Mouse (Mus musculus): ENCODE data around the gene Mtrf1l. TPM values are rescaled to one million over a fixed set of nuclear protein-coding genes. Genes with fewer than 3 reads are reported as not detected.

Gene Mtrf1l
- polyA plus RNA-seq, 1 experiment from 2014 or later, result 11.6 TPM

GRCm38 (mm10) chr10:5806416-5806815, 17.3 kb downstream of the Mtrf1l start:
- Histone ChIP-seq H3K9ac (peak overlapping the region; percentile 59), H3K27me3 (ENCODE audit: control insufficient read depth, insufficient read depth, low read length) (no peaks in the 10 kb centered on the region), H3K36me3 (replicated peaks; ENCODE audit: control insufficient read depth, insufficient read depth) (peaks cover 10% of the 10 kb centered on the region), H3K4me3 (replicated peaks; ENCODE audit: low read length) (peak overlapping the region; percentile 69), H3K27ac (peak overlapping the region; percentile 84), H3K4me2 (replicated peaks) (peak overlapping the region; percentile 83), H3K4me1 (replicated peaks; ENCODE audit: control insufficient read depth, insufficient read depth, low read length) (peaks cover 18% of the 10 kb centered on the region), H3K9me3 (ENCODE audit: control insufficient read depth, low read length) (no peaks in the 10 kb centered on the region)
- WGBS, result 22% methylated on average over 8 of the region's 8 CpGs
- ATAC-seq (ENCODE audit: low FRiP score) (no peak), DNase-seq (ENCODE audit: low spot score) (no peak)

GRCm38 (mm10) chr10:5805731-5806307, 17.9 kb downstream of the Mtrf1l start:
- ATAC-seq (ENCODE audit: low FRiP score) (peak; percentile 96), DNase-seq (ENCODE audit: low spot score) (peak; percentile 96)
- peak overlapping the region; percentile 84 for H3K27ac ChIP-seq
- H3K36me3 ChIP-seq (replicated peaks; ENCODE audit: control insufficient read depth, insufficient read depth), result peaks cover 10% of the 10 kb centered on the region
- H3K4me2 ChIP-seq (replicated peaks), result peak overlapping the region; percentile 83
- peaks cover 18% of the 10 kb centered on the region for H3K4me1 ChIP-seq (replicated peaks; ENCODE audit: control insufficient read depth, insufficient read depth, low read length)
- peak overlapping the region; percentile 69 for H3K4me3 ChIP-seq (replicated peaks; ENCODE audit: low read length)
- H3K9ac ChIP-seq, result peak overlapping the region; percentile 59
- under 1% methylated on average over 43 of the region's 43 CpGs for WGBS
- H3K9me3 ChIP-seq (ENCODE audit: control insufficient read depth, low read length), result no peaks in the 10 kb centered on the region
- no peaks in the 10 kb centered on the region for H3K27me3 ChIP-seq (ENCODE audit: control insufficient read depth, insufficient read depth, low read length)

GRCm38 (mm10) chr10:5805243-5805730, 18.4 kb downstream of the Mtrf1l start, which contains the start of gene Fbxo5:
Fbxo5 (minus strand) TSS chr10:5805600.
- under 1% methylated on average over 42 of the region's 42 CpGs for WGBS
- DNase-seq (ENCODE audit: low spot score), result peak; percentile 97
- H3K27ac ChIP-seq, result peak within 1 kb of the TSS; percentile 84
- H3K9me3 ChIP-seq (ENCODE audit: control insufficient read depth, low read length), result no peaks in the 10 kb centered on the region
- peaks cover 18% of the 10 kb centered on the region for H3K4me1 ChIP-seq (replicated peaks; ENCODE audit: control insufficient read depth, insufficient read depth, low read length)
- H3K27me3 ChIP-seq (ENCODE audit: control insufficient read depth, insufficient read depth, low read length), result no peaks in the 10 kb centered on the region
- H3K9ac ChIP-seq, result peak within 1 kb of the TSS; percentile 59
- H3K36me3 ChIP-seq (replicated peaks; ENCODE audit: control insufficient read depth, insufficient read depth), result peaks cover 12% of the 10 kb centered on the region
- peak; percentile 98 for ATAC-seq (ENCODE audit: low FRiP score)
- peak within 1 kb of the TSS; percentile 83 for H3K4me2 ChIP-seq (replicated peaks)
- H3K4me3 ChIP-seq (replicated peaks; ENCODE audit: low read length), result peak within 1 kb of the TSS; percentile 69

- H3K9ac ChIP-seq, result peak overlapping the region; percentile 51
- no peaks in the 10 kb centered on the region for H3K9me3 ChIP-seq (ENCODE audit: control insufficient read depth, low read length)
- ATAC-seq (ENCODE audit: low FRiP score) (peak; percentile 10; the same call in 1 of the 2 replicates), DNase-seq (ENCODE audit: low spot score) (no peak)
- peak overlapping the region; percentile 83 for H3K4me2 ChIP-seq (replicated peaks)
- peak overlapping the region; percentile 69 for H3K4me3 ChIP-seq (replicated peaks; ENCODE audit: low read length)
- 0% methylated on average over 20 of the region's 24 CpGs for WGBS
- H3K36me3 ChIP-seq (replicated peaks; ENCODE audit: control insufficient read depth, insufficient read depth), result peaks cover 18% of the 10 kb centered on the region
- H3K27me3 ChIP-seq (ENCODE audit: control insufficient read depth, insufficient read depth, low read length), result no peaks in the 10 kb centered on the region
- no peak overlapping the region for H3K27ac ChIP-seq
- H3K4me1 ChIP-seq (replicated peaks; ENCODE audit: control insufficient read depth, insufficient read depth, low read length), result peaks cover 18% of the 10 kb centered on the region
Measured at GRCm38 (mm10) chr10:5804691-5805156, 19.0 kb downstream of the Mtrf1l start.

GRCm38 (mm10) chr10:5803739-5804138, 20.0 kb downstream of the Mtrf1l start:
- H3K4me2 ChIP-seq (replicated peaks), result peak overlapping the region; percentile 83
- no peaks in the 10 kb centered on the region for H3K9me3 ChIP-seq (ENCODE audit: control insufficient read depth, low read length)
- no peaks in the 10 kb centered on the region for H3K27me3 ChIP-seq (ENCODE audit: control insufficient read depth, insufficient read depth, low read length)
- H3K9ac ChIP-seq, result no peak overlapping the region
- H3K4me3 ChIP-seq (replicated peaks; ENCODE audit: low read length), result peak overlapping the region; percentile 69
- peaks cover 18% of the 10 kb centered on the region for H3K4me1 ChIP-seq (replicated peaks; ENCODE audit: control insufficient read depth, insufficient read depth, low read length)
- peaks cover 22% of the 10 kb centered on the region for H3K36me3 ChIP-seq (replicated peaks; ENCODE audit: control insufficient read depth, insufficient read depth)
- WGBS, result 7% methylated on average over 1 of the region's 1 CpGs
- ATAC-seq (ENCODE audit: low FRiP score) (no peak), DNase-seq (ENCODE audit: low spot score) (no peak)
- no peak overlapping the region for H3K27ac ChIP-seq

- H3K9me3 ChIP-seq (ENCODE audit: control insufficient read depth, low read length), result no peaks in the 10 kb centered on the region
- H3K4me2 ChIP-seq (replicated peaks), result peak overlapping the region; percentile 83
- no peak overlapping the region for H3K9ac ChIP-seq
- peaks cover 18% of the 10 kb centered on the region for H3K4me1 ChIP-seq (replicated peaks; ENCODE audit: control insufficient read depth, insufficient read depth, low read length)
- ATAC-seq (ENCODE audit: low FRiP score), result no peak
- DNase-seq (ENCODE audit: low spot score), result no peak
- 39% methylated on average over 6 of the region's 6 CpGs for WGBS
- H3K27me3 ChIP-seq (ENCODE audit: control insufficient read depth, insufficient read depth, low read length), result no peaks in the 10 kb centered on the region
- peak overlapping the region; percentile 69; the same call in 1 of the 2 replicates for H3K4me3 ChIP-seq (replicated peaks; ENCODE audit: low read length)
- peaks cover 25% of the 10 kb centered on the region for H3K36me3 ChIP-seq (replicated peaks; ENCODE audit: control insufficient read depth, insufficient read depth)
- H3K27ac ChIP-seq, result no peak overlapping the region
Measured at GRCm38 (mm10) chr10:5802866-5803265, 20.8 kb downstream of the Mtrf1l start.

DNA sequence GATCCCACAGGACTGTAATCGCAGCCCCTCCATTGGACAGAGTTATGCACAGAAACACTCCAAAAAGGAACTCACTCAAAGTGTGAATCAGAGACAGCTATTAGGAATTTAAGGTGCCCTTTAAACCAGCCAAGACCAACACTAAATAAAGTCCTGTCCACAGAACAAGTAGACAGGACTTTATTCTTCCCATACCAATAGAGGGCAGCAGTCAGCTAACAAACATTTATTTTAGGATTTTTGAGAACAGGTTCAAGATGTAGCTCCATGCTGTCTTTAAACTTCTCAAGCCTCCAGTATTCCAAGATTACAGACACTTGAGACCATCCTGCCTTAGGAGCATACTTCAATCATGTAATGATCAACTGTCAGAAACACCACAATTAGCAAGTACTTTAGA, 23.2 kb downstream of the Mtrf1l start:
- WGBS, result 97% methylated on average over 1 of the region's 1 CpGs
- H3K4me2 ChIP-seq (replicated peaks), result no peak overlapping the region
- no peaks in the 10 kb centered on the region for H3K9me3 ChIP-seq (ENCODE audit: control insufficient read depth, low read length)
- ATAC-seq (ENCODE audit: low FRiP score) (no peak), DNase-seq (ENCODE audit: low spot score) (no peak)
- H3K27me3 ChIP-seq (ENCODE audit: control insufficient read depth, insufficient read depth, low read length), result no peaks in the 10 kb centered on the region
- H3K4me1 ChIP-seq (replicated peaks; ENCODE audit: control insufficient read depth, insufficient read depth, low read length), result peaks cover 18% of the 10 kb centered on the region
- H3K9ac ChIP-seq, result no peak overlapping the region
- H3K36me3 ChIP-seq (replicated peaks; ENCODE audit: control insufficient read depth, insufficient read depth), result peaks cover 25% of the 10 kb centered on the region
- H3K27ac ChIP-seq, result no peak overlapping the region
- H3K4me3 ChIP-seq (replicated peaks; ENCODE audit: low read length), result no peak overlapping the region

DNA sequence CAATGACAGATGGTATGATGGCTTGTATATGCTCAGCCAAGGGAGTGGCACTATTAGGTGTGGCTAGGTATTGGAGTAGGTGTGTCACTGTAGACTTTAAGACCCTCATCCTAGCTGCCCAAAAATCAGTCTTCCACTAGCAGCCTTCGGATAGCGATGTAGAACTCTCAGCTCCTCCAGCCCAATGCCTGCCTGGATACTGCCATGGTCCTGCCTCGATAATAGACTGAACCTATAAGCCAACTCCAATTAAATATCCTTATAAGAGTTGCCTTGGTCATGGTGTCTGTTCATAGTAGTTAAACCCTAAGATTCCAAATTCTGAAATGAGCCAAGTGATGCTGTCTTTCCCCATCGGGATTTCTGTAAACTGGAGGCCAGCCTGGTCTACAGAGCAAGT, 25.6 kb downstream of the Mtrf1l start:
- H3K4me2 ChIP-seq (replicated peaks), result no peak overlapping the region
- 80% methylated on average over 4 of the region's 4 CpGs for WGBS
- no peaks in the 10 kb centered on the region for H3K9me3 ChIP-seq (ENCODE audit: control insufficient read depth, low read length)
- H3K36me3 ChIP-seq (replicated peaks; ENCODE audit: control insufficient read depth, insufficient read depth), result peaks cover 25% of the 10 kb centered on the region
- no peaks in the 10 kb centered on the region for H3K27me3 ChIP-seq (ENCODE audit: control insufficient read depth, insufficient read depth, low read length)
- H3K9ac ChIP-seq, result no peak overlapping the region
- ATAC-seq (ENCODE audit: low FRiP score), result no peak
- peaks cover 4% of the 10 kb centered on the region; the same call in 1 of the 2 replicates for H3K4me1 ChIP-seq (replicated peaks; ENCODE audit: control insufficient read depth, insufficient read depth, low read length)
- H3K27ac ChIP-seq, result no peak overlapping the region
- no peak for DNase-seq (ENCODE audit: low spot score)
- H3K4me3 ChIP-seq (replicated peaks; ENCODE audit: low read length), result no peak overlapping the region

GRCm38 (mm10) chr10:5790657-5791056, 33.1 kb downstream of the Mtrf1l start:
- no peak overlapping the region for H3K27ac ChIP-seq
- no peak overlapping the region for H3K9ac ChIP-seq
- no peak overlapping the region for H3K4me3 ChIP-seq (replicated peaks; ENCODE audit: low read length)
- WGBS, result 20% methylated on average over 12 of the region's 12 CpGs
- H3K4me1 ChIP-seq (replicated peaks; ENCODE audit: control insufficient read depth, insufficient read depth, low read length), result no peaks in the 10 kb centered on the region
- no peaks in the 10 kb centered on the region for H3K36me3 ChIP-seq (replicated peaks; ENCODE audit: control insufficient read depth, insufficient read depth)
- ATAC-seq (ENCODE audit: low FRiP score) (no peak), DNase-seq (ENCODE audit: low spot score) (peak; percentile 80)
- no peaks in the 10 kb centered on the region for H3K9me3 ChIP-seq (ENCODE audit: control insufficient read depth, low read length)
- H3K27me3 ChIP-seq (ENCODE audit: control insufficient read depth, insufficient read depth, low read length), result no peaks in the 10 kb centered on the region
- H3K4me2 ChIP-seq (replicated peaks), result no peak overlapping the region

All from hindbrain, embryonic 14.5 days (tissue).